Mouse (Mus musculus) forebrain, embryonic 13.5 days (tissue): Measurements from ENCODE around the gene Lpp. TPM values are rescaled to one million over a fixed set of nuclear protein-coding genes. Genes with fewer than 3 reads are reported as not detected.

Source experiments
- ATAC-seq: fragments of 200-750 bp; cut with Nextera tagmentation; 2 replicates; pipeline ENCODE4 v1.8.0; 2017
- H3K27ac ChIP-seq: fragments of 300-500 bp; sonication (generic); 2 replicates; pipeline ENCODE4 v1.5.1; 2015; ENCODE audit warnings: inconsistent platforms, mild to moderate bottlenecking, moderate library complexity
- H3K27me3 ChIP-seq: fragments of 300-500 bp; sonication (generic); 2 replicates; pipeline ENCODE4 v1.6.1; 2015; ENCODE audit warnings: mild to moderate bottlenecking, inconsistent platforms
- H3K36me3 ChIP-seq: fragments of 300-500 bp; sonication (generic); 2 replicates; pipeline ENCODE4 v1.6.1; 2015; ENCODE audit warnings: mild to moderate bottlenecking, inconsistent platforms; ENCODE audit not compliant: poor library complexity, severe bottlenecking
- H3K4me1 ChIP-seq: fragments of 300-500 bp; sonication (generic); 2 replicates; pipeline ENCODE4 v1.6.1; 2015; ENCODE audit warnings: inconsistent platforms
- H3K4me2 ChIP-seq: fragments of 300-500 bp; sonication (generic); 2 replicates; pipeline ENCODE4 v1.6.1; 2015; ENCODE audit warnings: inconsistent platforms, mild to moderate bottlenecking, moderate library complexity
- H3K4me3 ChIP-seq: fragments of 300-500 bp; sonication (generic); 2 replicates; pipeline ENCODE4 v1.5.1; 2015; ENCODE audit warnings: mild to moderate bottlenecking, inconsistent platforms
- H3K9ac ChIP-seq: fragments of 300-500 bp; sonication (generic); 2 replicates; pipeline ENCODE4 v1.6.1; 2015; ENCODE audit warnings: mild to moderate bottlenecking, inconsistent platforms
- H3K9me3 ChIP-seq: fragments of 300-500 bp; sonication (generic); replicated peaks from 2 replicates; pipeline ENCODE4 v1.6.1; 2016; ENCODE audit warnings: inconsistent platforms
- WGBS: fragments of 180-500 bp; shearing (Covaris S2); methylation state at CpG from one replicate; pipeline ENCODE4 v1.1.7; 2015; 5-methylcytosine and 5-hydroxymethylcytosine counted together
- polyA plus RNA-seq: library from polyadenylated mRNA; unstranded; fragments of >200 nt; fragmentation: Nextera tagmentation; extraction: Ambion mirVana; gene quantifications from 2 replicates; pipeline ENCODE4 v1.2.1, GENCODE M21; 2015

Gene Lpp
- polyA plus RNA-seq, 1 experiment from 2014 or later, result 9.4 TPM

GRCm38 (mm10) chr16:24496635-24497034, 103.3 kb downstream of the Lpp start:
- Histone ChIP-seq H3K9me3 (no peaks in the 10 kb centered on the region), H3K4me3 (no peak overlapping the region), H3K4me2 (no peak overlapping the region), H3K27me3 (no peaks in the 10 kb centered on the region), H3K4me1 (peaks cover 5% of the 10 kb centered on the region; the same call in 1 of the 2 replicates), H3K9ac (no peak overlapping the region), H3K27ac (no peak overlapping the region), H3K36me3 (no peaks in the 10 kb centered on the region)
- WGBS, result 91% methylated on average over 7 of the region's 7 CpGs
- ATAC-seq, result no peak

GRCm38 (mm10) chr16:24497413-24497812, 104.1 kb downstream of the Lpp start:
- Histone ChIP-seq H3K4me1 (peaks cover 11% of the 10 kb centered on the region; the same call in 1 of the 2 replicates), H3K9ac (no peak overlapping the region), H3K27me3 (no peaks in the 10 kb centered on the region), H3K27ac (no peak overlapping the region), H3K4me2 (no peak overlapping the region), H3K4me3 (no peak overlapping the region), H3K36me3 (no peaks in the 10 kb centered on the region), H3K9me3 (no peaks in the 10 kb centered on the region)
- 86% methylated on average over 2 of the region's 2 CpGs for WGBS
- no peak for ATAC-seq

GRCm38 (mm10) chr16:24498103-24498659, 104.9 kb downstream of the Lpp start:
- Histone ChIP-seq H3K4me1 (peaks cover 12% of the 10 kb centered on the region; the same call in 1 of the 2 replicates), H3K9me3 (no peaks in the 10 kb centered on the region), H3K36me3 (no peaks in the 10 kb centered on the region), H3K9ac (no peak overlapping the region), H3K4me3 (no peak overlapping the region), H3K27me3 (no peaks in the 10 kb centered on the region), H3K4me2 (no peak overlapping the region), H3K27ac (no peak overlapping the region)
- no peak for ATAC-seq
- 92% methylated on average over 5 of the region's 5 CpGs for WGBS

- Histone ChIP-seq H3K4me2 (no peak overlapping the region), H3K27ac (no peak overlapping the region), H3K4me3 (no peak overlapping the region), H3K9ac (no peak overlapping the region), H3K9me3 (no peaks in the 10 kb centered on the region), H3K4me1 (peaks cover 6% of the 10 kb centered on the region; the same call in 1 of the 2 replicates), H3K27me3 (no peaks in the 10 kb centered on the region), H3K36me3 (no peaks in the 10 kb centered on the region)
- 86% methylated on average over 6 of the region's 6 CpGs for WGBS
- ATAC-seq, result no peak
These were observed 107.9 kb downstream of the Lpp start for GRCm38 (mm10) chr16:24501197-24501596.

DNA sequence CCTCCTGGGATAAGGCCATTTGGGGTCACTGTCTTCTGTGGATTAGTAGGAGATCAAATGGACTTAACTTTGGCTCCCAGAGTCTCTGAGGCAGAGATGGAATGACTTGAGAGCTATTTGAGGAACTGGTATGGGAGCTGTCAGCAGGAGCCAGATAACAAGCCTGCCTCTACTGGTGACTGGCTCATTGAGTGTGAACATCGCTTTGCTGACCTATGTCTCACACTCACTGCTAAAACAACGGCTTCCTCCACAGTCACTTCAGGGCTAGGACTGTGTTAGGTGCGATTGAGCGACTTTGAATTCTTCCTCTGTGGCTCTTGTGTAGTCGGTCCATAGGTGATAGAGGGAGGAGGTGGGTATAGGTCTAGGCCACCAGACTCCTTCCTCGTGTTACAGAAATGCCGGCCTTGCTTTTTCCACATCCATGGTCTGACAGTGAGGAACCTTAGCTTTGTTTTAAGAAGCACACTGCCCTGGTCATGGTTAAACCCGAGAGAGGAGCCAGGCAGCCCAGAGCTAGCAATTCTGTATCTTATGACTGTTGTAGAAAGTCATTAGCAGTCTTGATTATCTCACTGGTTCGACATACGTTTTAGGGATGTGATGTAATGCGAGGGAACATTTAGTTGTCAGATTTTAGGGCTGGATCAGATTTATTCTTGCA, 108.5 kb downstream of the Lpp start:
- Histone ChIP-seq H3K4me3 (no peak overlapping the region), H3K36me3 (no peaks in the 10 kb centered on the region), H3K4me2 (no peak overlapping the region), H3K27ac (no peak overlapping the region), H3K9me3 (no peaks in the 10 kb centered on the region), H3K4me1 (peaks cover 6% of the 10 kb centered on the region; the same call in 1 of the 2 replicates), H3K9ac (no peak overlapping the region), H3K27me3 (no peaks in the 10 kb centered on the region)
- WGBS, result 81% methylated on average over 11 of the region's 11 CpGs
- no peak for ATAC-seq

- no peak overlapping the region for H3K4me3 ChIP-seq
- H3K4me1 ChIP-seq, result peaks cover 6% of the 10 kb centered on the region; the same call in 1 of the 2 replicates
- ATAC-seq, result no peak
- no peak overlapping the region for H3K4me2 ChIP-seq
- no peaks in the 10 kb centered on the region for H3K27me3 ChIP-seq
- WGBS, result 42% methylated on average over 3 of the region's 3 CpGs
- no peak overlapping the region for H3K9ac ChIP-seq
- H3K36me3 ChIP-seq, result no peaks in the 10 kb centered on the region
- no peaks in the 10 kb centered on the region for H3K9me3 ChIP-seq
- no peak overlapping the region for H3K27ac ChIP-seq
These were observed 109.1 kb downstream of the Lpp start for GRCm38 (mm10) chr16:24502295-24502823.

- Histone ChIP-seq H3K9me3 (no peaks in the 10 kb centered on the region), H3K27me3 (no peaks in the 10 kb centered on the region), H3K4me3 (no peak overlapping the region), H3K27ac (no peak overlapping the region), H3K9ac (no peak overlapping the region), H3K4me2 (no peak overlapping the region), H3K4me1 (peaks cover 17% of the 10 kb centered on the region), H3K36me3 (no peaks in the 10 kb centered on the region)
- ATAC-seq, result no peak
- WGBS, result 78% methylated on average over 7 of the region's 7 CpGs
These were observed 111.7 kb downstream of the Lpp start for GRCm38 (mm10) chr16:24504838-24505605.

DNA sequence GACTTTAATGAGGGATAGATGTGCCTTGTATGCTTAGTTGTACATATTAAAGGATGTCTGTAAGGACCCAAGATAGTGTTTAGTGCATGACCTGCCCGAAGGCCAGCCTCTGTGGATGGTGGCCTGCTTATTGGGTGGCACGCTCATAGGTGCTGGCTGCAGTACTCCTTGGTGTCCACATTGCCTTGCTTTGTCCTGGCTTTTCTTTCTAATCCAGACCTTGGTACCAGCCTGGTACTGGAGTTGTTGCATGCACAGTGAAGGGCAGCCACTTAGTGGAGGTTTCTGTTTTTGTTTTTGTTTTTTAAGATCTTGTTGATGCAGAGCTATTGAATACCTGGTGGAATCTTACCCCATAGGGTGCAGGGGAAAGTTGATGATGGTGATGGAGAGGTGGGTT, 112.9 kb downstream of the Lpp start:
- Histone ChIP-seq H3K9ac (no peak overlapping the region), H3K4me3 (no peak overlapping the region), H3K36me3 (no peaks in the 10 kb centered on the region), H3K9me3 (no peaks in the 10 kb centered on the region), H3K27me3 (no peaks in the 10 kb centered on the region), H3K4me1 (peaks cover 21% of the 10 kb centered on the region), H3K27ac (no peak overlapping the region), H3K4me2 (no peak overlapping the region)
- no peak for ATAC-seq
- WGBS, result 90% methylated on average over 2 of the region's 2 CpGs

DNA sequence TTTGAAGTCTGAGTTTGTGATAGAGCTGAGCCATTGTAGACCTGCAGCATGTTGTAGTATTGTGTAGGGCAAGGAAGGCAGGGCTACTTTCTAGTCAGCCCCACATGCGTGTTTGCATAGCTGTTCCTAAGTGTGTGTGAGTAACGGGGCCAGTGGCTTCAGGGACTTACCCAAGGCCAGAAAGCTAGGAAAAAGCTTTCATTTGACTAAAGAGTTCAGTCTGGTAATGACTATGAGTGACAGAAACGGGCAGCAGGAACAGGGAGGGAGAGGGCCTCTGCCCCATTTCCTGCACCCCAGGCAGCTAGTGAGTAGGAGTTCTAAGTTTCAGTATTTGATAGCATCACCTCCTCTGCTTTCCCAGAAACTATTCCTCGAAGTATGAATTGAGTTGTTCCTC, 113.4 kb downstream of the Lpp start:
- H3K4me2 ChIP-seq, result no peak overlapping the region
- WGBS, result 74% methylated on average over 4 of the region's 4 CpGs
- H3K4me3 ChIP-seq, result no peak overlapping the region
- H3K27me3 ChIP-seq, result no peaks in the 10 kb centered on the region
- no peak overlapping the region for H3K9ac ChIP-seq
- no peaks in the 10 kb centered on the region for H3K36me3 ChIP-seq
- H3K9me3 ChIP-seq, result no peaks in the 10 kb centered on the region
- no peak overlapping the region for H3K27ac ChIP-seq
- no peak for ATAC-seq
- peaks cover 20% of the 10 kb centered on the region for H3K4me1 ChIP-seq

DNA sequence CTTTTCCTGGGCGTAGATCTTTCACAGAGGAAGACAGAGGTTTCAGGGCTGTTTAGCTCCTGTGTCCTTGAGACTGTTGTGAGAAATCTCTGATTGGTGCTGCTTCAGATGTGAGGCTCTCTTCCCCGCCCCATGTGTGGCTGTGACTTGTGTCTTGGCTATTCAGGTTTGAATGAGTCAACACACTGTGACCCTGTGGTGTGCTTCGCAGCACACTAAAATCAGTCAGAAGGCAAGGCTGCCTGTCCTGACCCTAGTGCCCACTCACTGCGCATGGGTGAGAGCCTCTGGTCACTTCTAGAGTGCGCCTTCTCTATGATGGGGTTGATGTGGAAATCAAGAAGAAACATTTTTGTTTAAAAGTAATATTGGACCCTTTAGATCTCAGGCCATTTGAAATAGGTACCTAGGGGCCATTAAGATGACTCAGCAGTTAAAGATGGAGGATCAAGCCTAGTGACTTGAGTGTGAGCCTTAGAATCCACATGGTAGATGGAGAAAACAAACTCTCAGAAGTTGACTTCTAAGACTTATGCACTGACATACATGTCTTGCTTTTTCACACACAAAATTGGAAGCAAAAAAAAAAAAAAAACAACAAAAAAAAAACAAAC, 114.7 kb downstream of the Lpp start:
- Histone ChIP-seq H3K9me3 (no peaks in the 10 kb centered on the region), H3K27me3 (no peaks in the 10 kb centered on the region), H3K36me3 (no peaks in the 10 kb centered on the region), H3K4me2 (no peak overlapping the region), H3K4me3 (no peak overlapping the region), H3K9ac (no peak overlapping the region), H3K4me1 (peaks cover 14% of the 10 kb centered on the region), H3K27ac (no peak overlapping the region)
- no peak for ATAC-seq
- WGBS, result 97% methylated on average over 5 of the region's 5 CpGs

DNA sequence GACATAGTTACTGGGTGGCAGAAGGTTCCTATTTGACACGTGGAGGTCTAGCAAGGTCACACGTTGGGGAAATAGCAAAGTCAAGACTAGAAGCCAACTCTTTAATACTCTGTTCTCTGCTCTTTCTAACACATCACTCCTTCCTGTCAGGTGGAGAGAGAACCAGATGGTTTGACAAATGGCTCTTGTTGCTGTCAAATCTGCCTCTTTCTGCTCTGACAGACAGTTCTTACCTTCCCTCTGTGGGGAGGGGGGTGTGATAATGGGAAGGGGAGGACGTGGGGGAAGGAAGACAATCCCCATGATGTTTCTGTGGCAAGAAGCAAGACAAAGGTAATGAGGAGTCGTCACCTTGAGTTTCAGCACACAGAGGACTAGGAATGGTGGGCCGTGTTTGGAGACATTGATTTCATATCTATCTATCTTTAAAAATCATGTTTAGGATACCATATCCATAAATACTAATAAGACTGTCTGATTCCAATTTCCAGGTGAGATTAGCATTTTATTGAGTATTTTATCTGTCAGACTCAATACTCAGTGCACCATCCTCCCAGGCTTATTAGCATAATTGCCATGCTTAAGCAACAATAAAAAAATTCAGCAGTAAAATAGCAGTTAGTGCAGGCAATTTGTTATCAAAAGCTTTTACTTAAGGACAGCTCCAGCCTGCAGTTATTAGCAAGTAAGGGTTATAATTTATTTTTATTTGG, 115.9 kb downstream of the Lpp start:
- ATAC-seq, result peak; percentile 78
- H3K36me3 ChIP-seq, result no peaks in the 10 kb centered on the region

More for the DNA sequence above, 115.9 kb downstream of the Lpp start:
- Histone ChIP-seq H3K27me3 (no peaks in the 10 kb centered on the region), H3K9me3 (no peaks in the 10 kb centered on the region), H3K4me1 (peaks cover 14% of the 10 kb centered on the region), H3K4me3 (no peak overlapping the region), H3K27ac (peak overlapping the region; percentile 48), H3K9ac (no peak overlapping the region), H3K4me2 (no peak overlapping the region)
- WGBS, result 68% methylated on average over 5 of the region's 5 CpGs
